Comparison of ENCODE assay signal across 20 mouse cellular contexts in genomic region chr11:50207344-50207743, GRCm38 (mm10).
"Had no signal": no experiment of that assay in that cellular context is flagged by ENCODE, and none has a peak within 500 bp of the region (broad histone marks: within the 10 kb centered on the region; RNA-seq: fewer than 3 reads in every experiment).

No protein-coding gene starts in this region.

- H3K27ac ChIP-seq: kidney, embryonic 15.5 days; left cerebral cortex, adult 2 months; liver, embryonic 15.5 days; lung, embryonic 15.5 days; midbrain, embryonic 12.5 days; midbrain, embryonic 15.5 days; neural tube, embryonic 13.5 days; stomach, embryonic 15.5 days had no signal

- DNase-seq: kidney, adult 8-10 months; kidney, postnatal 10 days; kidney, postnatal 36 days; layer of hippocampus, postnatal 36 days; lung, adult 18-20 months; lung, postnatal 10 days; lung, postnatal 36 days; retina, postnatal 1 day; right cerebral cortex, postnatal 25 days; spleen, adult 18-20 months; thymus, postnatal 25 days had no signal

- ATAC-seq: midbrain, embryonic 15.5 days had no signal

- H3K4me2 ChIP-seq: kidney, embryonic 15.5 days; liver, embryonic 11.5 days; liver, embryonic 15.5 days; lung, embryonic 15.5 days; midbrain, embryonic 12.5 days; midbrain, embryonic 15.5 days; neural tube, embryonic 13.5 days; stomach, embryonic 15.5 days had no signal

- H3K27me3 ChIP-seq: kidney, embryonic 15.5 days; liver, embryonic 15.5 days; lung, embryonic 15.5 days; midbrain, embryonic 12.5 days; midbrain, embryonic 15.5 days; neural tube, embryonic 13.5 days; stomach, embryonic 15.5 days had no signal

- H3K9me3 ChIP-seq: kidney, embryonic 15.5 days; liver, embryonic 15.5 days; lung, embryonic 15.5 days; midbrain, embryonic 12.5 days; midbrain, embryonic 15.5 days; neural tube, embryonic 13.5 days; stomach, embryonic 15.5 days had no signal

- H3K4me3 ChIP-seq: kidney, embryonic 15.5 days; liver, embryonic 15.5 days; lung, embryonic 15.5 days; midbrain, embryonic 12.5 days; midbrain, embryonic 15.5 days; neural tube, embryonic 13.5 days; stomach, embryonic 15.5 days had no signal

- H3K9ac ChIP-seq: kidney, embryonic 15.5 days; liver, embryonic 15.5 days; lung, embryonic 15.5 days; midbrain, embryonic 12.5 days; midbrain, embryonic 15.5 days; neural tube, embryonic 13.5 days; stomach, embryonic 15.5 days had no signal
